Mouse (Mus musculus): ENCODE measurements around the gene Zfp110.

GRCm38 (mm10) chr7:12887585-12887984 lies 53.0 kb downstream of the Zfp110 start:
- TF ChIP-seq CTCF (IDR thresholded peaks at IDR 0.05; ENCODE audit: low read depth) (no peak), EP300 (IDR thresholded peaks at IDR 0.05; ENCODE audit: low read depth) (no peak)
